Comparison of ENCODE assay signal across 13 mouse cellular contexts in genomic region chr7:99224225-99224624, GRCm38 (mm10). TPM values are rescaled to one million over a fixed set of nuclear protein-coding genes. Genes with fewer than 3 reads are reported as not detected.
DNase-seq lines count a peak whose midpoint lies in the region; ATAC-seq and TF ChIP-seq lines count a peak whose summit lies in the region.
"Had no signal": no experiment of that assay in that cellular context is flagged by ENCODE, and none has a peak within 500 bp of the region (broad histone marks: within the 10 kb centered on the region; RNA-seq: fewer than 3 reads in every experiment).

No protein-coding gene starts in this region.

- no peaks in the 10 kb centered on the region for H3K9me3 ChIP-seq in heart, postnatal 0 days (replicated peaks; ENCODE audit: control insufficient read depth, low read length)
- H3K9me3 ChIP-seq in stomach, postnatal 0 days (ENCODE audit: control insufficient read depth, low read length), result no peaks in the 10 kb centered on the region
- H3K9me3 ChIP-seq: G1E; hindbrain, embryonic 12.5 days had no signal

- H3K27ac ChIP-seq in heart, postnatal 0 days (ENCODE audit: low read depth), result no peak overlapping the region
- no peak overlapping the region for H3K27ac ChIP-seq in stomach, postnatal 0 days (replicated peaks)
- H3K27ac ChIP-seq: hindbrain, embryonic 12.5 days had no signal

- no peak for ATAC-seq in heart, postnatal 0 days (ENCODE audit: insufficient read depth, low read depth)
- ATAC-seq in stomach, postnatal 0 days (ENCODE audit: low FRiP score, low TSS enrichment), result no peak

- H3K36me3 ChIP-seq in heart, postnatal 0 days (replicated peaks; ENCODE audit: control insufficient read depth, insufficient read depth, low read length), result no peaks in the 10 kb centered on the region
- no peaks in the 10 kb centered on the region for H3K36me3 ChIP-seq in stomach, postnatal 0 days (ENCODE audit: control insufficient read depth, insufficient read depth, low read length)
- H3K36me3 ChIP-seq: G1E; hindbrain, embryonic 12.5 days had no signal

- intact Hi-C loops in heart, postnatal 14 days (cut with DNase I), result no loop called here

- no peaks in the 10 kb centered on the region for H3K4me1 ChIP-seq in heart, postnatal 0 days (ENCODE audit: control insufficient read depth, insufficient read depth)
- no peaks in the 10 kb centered on the region for H3K4me1 ChIP-seq in stomach, postnatal 0 days (replicated peaks; ENCODE audit: control insufficient read depth, insufficient read depth)

- no peak overlapping the region for H3K4me3 ChIP-seq in heart, postnatal 0 days (ENCODE audit: low read depth, low read length)
- H3K4me3 ChIP-seq in stomach, postnatal 0 days (ENCODE audit: low read depth, low read length), result no peak overlapping the region
- H3K4me3 ChIP-seq: hindbrain, embryonic 12.5 days had no signal

- H3K9ac ChIP-seq in heart, postnatal 0 days (replicated peaks; ENCODE audit: low read depth, low read length), result no peak overlapping the region
- no peak overlapping the region for H3K9ac ChIP-seq in stomach, postnatal 0 days (ENCODE audit: low read length)
- H3K9ac ChIP-seq: hindbrain, embryonic 12.5 days had no signal

- H3K4me2 ChIP-seq in heart, postnatal 0 days (ENCODE audit: low read depth, low read length), result no peak overlapping the region
- no peak overlapping the region for H3K4me2 ChIP-seq in stomach, postnatal 0 days (replicated peaks; ENCODE audit: low read depth)
- H3K4me2 ChIP-seq: hindbrain, embryonic 12.5 days had no signal

- DNase-seq in heart, postnatal 0 days (ENCODE audit: low spot score), result no peak
- DNase-seq in heart, postnatal 14 days, result no peak
- DNase-seq in thymus, postnatal 4 days, result peak; percentile 48
- no peak for DNase-seq in thymus, postnatal 14 days
- DNase-seq in kidney, adult 9 months, result peak; percentile 54
- no peak for DNase-seq in stomach, postnatal 0 days (ENCODE audit: low spot score)
- no peak for DNase-seq in cerebellum, adult 18-20 months
- DNase-seq in gastrocnemius, postnatal 10 days, result no peak
- DNase-seq: left cerebral cortex, postnatal 4 days; thymus, postnatal 25 days had no signal

- 72% methylated on average over 7 of the region's 7 CpGs for WGBS in heart, postnatal 0 days
- WGBS in stomach, postnatal 0 days, result 72% methylated on average over 7 of the region's 7 CpGs

- H3K27me3 ChIP-seq in heart, postnatal 0 days (ENCODE audit: control insufficient read depth, insufficient read depth, low read length), result no peaks in the 10 kb centered on the region
- no peaks in the 10 kb centered on the region for H3K27me3 ChIP-seq in stomach, postnatal 0 days (ENCODE audit: control insufficient read depth, insufficient read depth, low read length)
- H3K27me3 ChIP-seq: hindbrain, embryonic 12.5 days had no signal

- TF ChIP-seq CTCF in heart, postnatal 0 days (IDR thresholded peaks at IDR 0.05; ENCODE audit: low read depth), result peak; percentile 25; the same call in 1 of the 2 replicates
- peak; percentile 62 for TF ChIP-seq CTCF in stomach, postnatal 0 days (IDR thresholded peaks at IDR 0.05; ENCODE audit: low read depth)

- no peak for TF ChIP-seq EP300 in heart, postnatal 0 days (IDR thresholded peaks at IDR 0.05; ENCODE audit: low read depth)
- TF ChIP-seq EP300 in stomach, postnatal 0 days (optimal IDR thresholded peaks at IDR 0.05), result no peak

RNA-seq across cellular contexts. Expression of gene Mogat2, which starts 14.2 kb away (rescaled TPM):
- not detected in 2 replicates for total RNA-seq in heart, postnatal 0 days (2014; rRNA removed; ENCODE audit: low replicate concordance)
- polyA plus RNA-seq in heart, postnatal 0 days (2015; fragmentation: Nextera tagmentation; extraction: Ambion mirVana), result 0.25 and 0.40 TPM in 2 replicates
- total RNA-seq in heart, postnatal 14 days (2021), result not detected
- polyA plus RNA-seq in stomach, postnatal 0 days (2015; fragmentation: Nextera tagmentation; extraction: Ambion mirVana), result 8.7 and 9.4 TPM in 2 replicates
- under 1 TPM in 1 of 2 experiments, not detected in 1; 0.41 TPM for total RNA-seq in gastrocnemius, postnatal 10 days (2021)
- total RNA-seq: G1E; gastrocnemius, adult 18-20 months had no signal

RNA-seq across cellular contexts. Expression of gene Dgat2, which starts 41.7 kb away (rescaled TPM):
- total RNA-seq in heart, postnatal 0 days (2014; rRNA removed; ENCODE audit: low replicate concordance), result 114 and 121 TPM in 2 replicates
- polyA plus RNA-seq in heart, postnatal 0 days (2015; fragmentation: Nextera tagmentation; extraction: Ambion mirVana), result 112 and 115 TPM in 2 replicates
- total RNA-seq in heart, postnatal 14 days (2021), result 100 to 1,000 TPM; 256 to 300 TPM
- 307 and 320 TPM in 2 replicates for polyA plus RNA-seq in stomach, postnatal 0 days (2015; fragmentation: Nextera tagmentation; extraction: Ambion mirVana)
- 10 to 100 TPM; 11.4 to 15.6 TPM for total RNA-seq in gastrocnemius, postnatal 10 days (2021)

RNA-seq across cellular contexts. Expression of gene Map6, which starts 43.0 kb away (rescaled TPM):
- 1.5 and 3.7 TPM in 2 replicates for total RNA-seq in heart, postnatal 0 days (2014; rRNA removed; ENCODE audit: low replicate concordance)
- polyA plus RNA-seq in heart, postnatal 0 days (2015; fragmentation: Nextera tagmentation; extraction: Ambion mirVana), result 1.8 and 2.5 TPM in 2 replicates
- total RNA-seq in heart, postnatal 14 days (2021), result 1 to 10 TPM; 3.0 to 4.3 TPM
- 8.7 and 9.1 TPM in 2 replicates for polyA plus RNA-seq in stomach, postnatal 0 days (2015; fragmentation: Nextera tagmentation; extraction: Ambion mirVana)
- total RNA-seq in gastrocnemius, postnatal 10 days (2021), result 1 to 10 TPM; 5.6 to 7.0 TPM
- polyA plus RNA-seq: G1E had no signal

Comparison
In these comparisons a context has a peak if more than half of its experiments do, and no peak if none do; other contexts are left out.
1. DNase-seq: peak in thymus, postnatal 4 days (single experiment) and kidney, adult 9 months (single experiment); none in heart, postnatal 0 days (single experiment), heart, postnatal 14 days (0 of 2), thymus, postnatal 14 days (single experiment), stomach, postnatal 0 days (single experiment), cerebellum, adult 18-20 months (0 of 2) and gastrocnemius, postnatal 10 days (single experiment).